Mouse (Mus musculus): ENCODE measurements around the gene Krt1.

Krt1 gene

DNA sequence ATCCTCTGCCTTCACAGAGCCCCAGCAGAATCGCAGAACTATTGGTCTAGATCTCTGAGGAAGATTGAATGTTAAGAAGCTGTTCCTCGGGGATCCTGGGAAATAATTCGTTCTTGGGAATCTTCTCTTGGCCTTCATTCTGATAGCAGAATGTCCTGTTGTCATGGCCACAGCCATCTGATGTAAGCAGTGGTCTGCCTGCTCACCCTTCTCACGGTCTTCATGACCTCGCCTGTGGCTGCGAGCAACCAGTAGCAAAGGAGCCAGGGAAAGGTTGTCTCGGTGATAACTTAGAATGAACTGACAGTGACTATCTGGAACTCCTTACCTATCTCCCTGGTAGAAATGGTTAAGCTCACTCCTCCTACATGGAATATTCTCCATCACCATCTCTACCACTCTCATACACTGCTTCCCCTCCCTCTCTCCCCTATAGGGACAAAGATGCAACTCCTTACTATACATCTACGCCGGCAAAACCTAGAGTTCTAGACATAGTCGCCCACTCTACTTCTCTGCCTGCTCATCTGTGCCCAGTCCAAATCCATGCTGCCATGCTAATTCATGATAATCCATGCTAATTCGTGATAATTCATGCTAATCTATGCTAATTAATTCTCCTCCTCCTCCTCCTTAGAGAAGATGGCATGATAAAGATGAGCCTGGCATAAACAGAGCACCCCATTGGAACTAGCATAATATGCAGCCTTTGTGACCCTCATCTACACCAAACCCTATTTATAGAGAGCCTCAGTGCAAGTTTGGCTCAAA lies 47.4 kb downstream of the Krt1 start:
- no peak for DNase-seq (ENCODE audit: low spot score)

- DNase-seq (ENCODE audit: low spot score), result no peak
These were observed 48.2 kb downstream of the Krt1 start, which contains the start of gene Krt73 for GRCm38 (mm10) chr15:101802296-101802835. TSS of gene Krt73 (minus strand) at chr15:101802346.

All from adipocyte (in vitro differentiated cells).